In genomic region chr7:135139153-135139612, GRCm38 (mm10) we compare ENCODE assay signal across 10 mouse cellular contexts.
A peak's percentile ranks its signal among the peaks of the same experiment; 100 is the strongest.
DNase-seq lines count a peak whose midpoint lies in the region; ATAC-seq and TF ChIP-seq lines count a peak whose summit lies in the region.
"Had no signal": no experiment of that assay in that cellular context is flagged by ENCODE, and none has a peak within 500 bp of the region (broad histone marks: within the 10 kb centered on the region; RNA-seq: fewer than 3 reads in every experiment).

No protein-coding gene starts in this region.

- 0 out of 2 replicates have a peak, but pooled peaks cover 6% of the 10 kb centered on the region for H3K36me3 ChIP-seq in lung, postnatal 0 days (ENCODE audit: insufficient read depth, low read length)

- H3K27ac ChIP-seq in lung, postnatal 0 days (ENCODE audit: low read length) = no peak overlapping the region

- no peaks in the 10 kb centered on the region for H3K4me1 ChIP-seq in lung, postnatal 0 days (ENCODE audit: insufficient read depth, low read depth, low read length)

- 39% methylated on average over 5 of the region's 5 CpGs for WGBS in lung, postnatal 0 days

- peak; percentile 55; the same call in 1 of the 2 replicates for TF ChIP-seq EP300 in lung, postnatal 0 days (IDR thresholded peaks at IDR 0.05)

- DNase-seq in adrenal gland, adult 8-10 months = peak; percentile 30
- no peak for DNase-seq in adrenal gland, postnatal 25 days
- peak; percentile 5 for DNase-seq in 3T3-L1 (ENCODE audit: low read depth, low spot score)
- peak; percentile 27 for DNase-seq in embryo, embryonic 9.5 days (ENCODE audit: extremely low spot score)
- peak; percentile 66 for DNase-seq in lung, postnatal 0 days (ENCODE audit: low spot score)
- no peak for DNase-seq in spleen, adult 18-20 months
- no peak for DNase-seq in urinary bladder, postnatal 14 days (ENCODE audit: low spot score)
- DNase-seq in MN1 (ENCODE audit: low spot score) = no peak
- DNase-seq: cerebellum, postnatal 25 days; heart, adult 18-20 months had no signal

- ATAC-seq in lung, postnatal 0 days = peak; percentile 88

- no peak overlapping the region for H3K4me2 ChIP-seq in lung, postnatal 0 days (replicated peaks; ENCODE audit: low read depth, low read length)

- H3K27me3 ChIP-seq in lung, postnatal 0 days (replicated peaks; ENCODE audit: insufficient read depth, low read length) = no peaks in the 10 kb centered on the region

- no peak overlapping the region for H3K4me3 ChIP-seq in lung, postnatal 0 days (ENCODE audit: low read depth, low read length)

- H3K9me3 ChIP-seq in lung, postnatal 0 days (ENCODE audit: low read length) = no peaks in the 10 kb centered on the region

- no peak overlapping the region for H3K9ac ChIP-seq in lung, postnatal 0 days (replicated peaks; ENCODE audit: low read depth)

- no peak; the same call in 1 of the 2 replicates for TF ChIP-seq CTCF in lung, postnatal 0 days (IDR thresholded peaks at IDR 0.05)

Comparison
In these comparisons a context has a peak if more than half of its experiments do, and no peak if none do; other contexts are left out.
1. DNase-seq: peak in adrenal gland, adult 8-10 months (single experiment), 3T3-L1 (single experiment), embryo, embryonic 9.5 days (single experiment) and lung, postnatal 0 days (single experiment); none in adrenal gland, postnatal 25 days (single experiment), spleen, adult 18-20 months (0 of 2), urinary bladder, postnatal 14 days (single experiment) and MN1 (single experiment).